Mouse (Mus musculus) thymus, adult 18-20 months (tissue): ENCODE results near the gene Rint1.

Experiments used
- DNase-seq, 2 experiments: peaks; one replicate each; pipeline ENCODE4 v3.0.0; 2022; ENCODE audit warnings: mixed read lengths in 2 of 2

Gene Rint1

DNA sequence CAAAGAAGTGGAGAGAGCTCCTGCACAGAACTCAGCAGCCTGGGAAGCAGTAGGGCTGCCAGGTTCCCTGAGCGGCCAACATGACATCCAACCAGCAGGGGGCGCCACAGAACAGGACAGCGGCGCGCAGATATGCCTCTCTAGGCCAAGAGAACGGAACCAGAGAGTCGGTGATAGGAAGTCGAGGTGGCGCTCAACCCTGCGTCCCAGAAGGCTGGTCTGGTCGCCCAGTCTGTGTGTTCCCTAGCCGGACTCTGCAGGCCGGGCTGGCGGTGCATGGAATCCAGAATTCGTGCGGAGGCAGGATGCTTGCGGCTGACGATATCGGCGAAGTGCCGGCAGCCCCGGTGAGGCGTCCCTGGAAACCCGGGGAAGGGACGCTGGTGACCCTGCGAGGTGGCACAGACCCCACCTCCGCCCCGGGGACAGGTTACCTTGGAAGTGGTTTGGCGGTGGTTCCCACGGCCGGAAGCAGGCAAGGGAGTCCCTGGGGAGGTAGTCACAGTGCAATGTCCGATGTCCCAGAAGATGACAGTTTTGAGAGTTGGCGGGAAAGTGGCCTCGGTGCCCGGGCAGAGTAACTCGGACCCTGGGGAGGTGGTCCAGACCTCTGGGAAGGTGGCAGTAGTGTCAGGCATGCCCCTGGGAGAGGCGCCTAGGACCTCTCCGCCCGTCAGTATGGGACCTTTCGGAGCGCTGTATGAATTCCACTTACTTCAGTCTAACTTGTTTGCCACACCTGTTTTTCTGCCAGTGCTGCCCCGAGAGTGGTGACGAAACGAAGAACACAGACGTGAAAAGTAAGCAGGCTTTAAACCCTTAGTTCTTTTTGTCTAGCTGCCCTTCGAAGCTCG is at the start of gene Rint1:
TSS of gene Rint1 (plus strand) at position 176 of the 854 bp plus-strand sequence.
- DNase-seq: peak; percentile 77 to 78

DNA sequence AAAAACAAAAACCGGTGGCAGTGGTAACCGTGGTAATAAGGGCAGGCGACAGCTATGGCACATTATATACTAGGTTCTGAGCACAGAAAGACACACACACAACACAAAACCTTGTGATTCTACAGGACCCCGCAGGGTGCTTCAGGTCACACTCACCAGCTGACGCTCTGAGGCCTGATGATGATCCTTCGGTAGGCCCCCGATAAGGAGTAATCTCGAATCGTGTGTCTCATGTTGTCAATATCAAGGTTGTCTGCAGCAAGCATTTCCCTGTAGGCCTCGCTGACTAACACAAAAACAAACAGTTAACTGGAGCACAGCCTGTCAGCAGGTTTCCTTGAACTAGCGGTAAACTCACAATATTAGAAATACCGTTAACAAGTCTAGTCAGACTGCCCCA is 44.2 kb upstream of the Rint1 start:
- no peak for DNase-seq

GRCm38 (mm10) chr5:23749882-23750281 is 37.6 kb upstream of the Rint1 start:
- DNase-seq: no peak

- no peak for DNase-seq
These were observed 31.9 kb upstream of the Rint1 start for GRCm38 (mm10) chr5:23755591-23755990.

DNA sequence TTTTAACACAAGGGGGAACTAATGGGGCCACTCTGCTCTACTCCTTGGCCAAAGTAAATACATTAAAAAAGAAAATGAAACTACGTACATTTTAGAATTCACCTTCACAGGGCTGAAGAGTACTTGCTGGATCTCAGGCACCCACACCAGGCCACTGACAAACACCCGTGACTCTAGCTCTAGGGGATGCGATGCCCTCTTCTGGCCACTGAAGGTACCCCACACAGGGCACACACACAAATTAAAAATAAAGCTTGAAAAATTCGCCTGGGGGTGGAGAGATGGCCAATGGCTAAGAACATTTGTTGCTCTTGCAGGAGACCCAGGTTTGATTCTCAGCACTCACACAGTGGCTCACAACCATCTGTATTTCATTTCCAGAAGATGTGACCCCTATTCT is 31.1 kb upstream of the Rint1 start:
- DNase-seq: no peak

GRCm38 (mm10) chr5:23758633-23759032 is 28.9 kb upstream of the Rint1 start:
- no peak for DNase-seq

DNA sequence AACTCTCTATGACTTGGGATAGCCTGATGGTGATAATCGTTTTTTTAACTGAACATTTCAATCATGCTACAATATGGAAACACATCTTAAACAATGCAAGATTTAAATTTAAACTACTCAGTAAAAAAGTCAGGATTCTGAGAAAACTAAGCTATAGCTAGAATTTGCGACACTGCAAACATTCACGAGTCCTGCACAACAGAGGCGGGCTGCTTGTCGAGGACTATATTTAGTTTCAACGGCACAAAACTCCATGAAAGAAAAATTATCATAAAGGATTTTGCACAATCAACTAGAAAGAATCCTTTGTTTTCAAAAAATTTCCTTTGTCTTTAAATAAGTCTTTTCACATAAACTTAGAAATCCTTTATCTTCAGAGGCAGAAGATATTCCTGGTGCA is 25.0 kb upstream of the Rint1 start:
- DNase-seq: no peak

GRCm38 (mm10) chr5:23764557-23764956 is 23.0 kb upstream of the Rint1 start:
- DNase-seq: no peak

DNA sequence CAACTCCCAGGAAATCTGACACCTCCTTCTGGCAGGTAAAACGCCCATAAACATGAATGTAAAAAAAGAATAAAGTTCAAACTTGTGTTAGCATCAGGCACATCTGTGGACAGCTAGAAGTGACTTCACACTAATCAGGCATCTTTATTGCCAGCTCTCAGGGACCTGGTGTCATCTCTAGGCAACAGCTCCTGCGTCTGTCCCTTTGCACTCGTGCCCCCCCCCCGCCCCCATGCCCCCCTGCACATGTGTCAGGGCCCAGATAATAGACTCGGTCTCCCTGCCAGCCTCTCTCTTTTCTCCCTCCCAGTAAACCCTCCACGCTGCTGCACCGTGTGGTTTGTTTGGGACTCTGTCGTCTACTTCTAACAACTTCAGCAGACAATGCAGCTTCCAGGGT is 16.4 kb upstream of the Rint1 start:
- DNase-seq: no peak

- no peak for DNase-seq
These were observed 13.3 kb upstream of the Rint1 start for GRCm38 (mm10) chr5:23774186-23774585.

DNA sequence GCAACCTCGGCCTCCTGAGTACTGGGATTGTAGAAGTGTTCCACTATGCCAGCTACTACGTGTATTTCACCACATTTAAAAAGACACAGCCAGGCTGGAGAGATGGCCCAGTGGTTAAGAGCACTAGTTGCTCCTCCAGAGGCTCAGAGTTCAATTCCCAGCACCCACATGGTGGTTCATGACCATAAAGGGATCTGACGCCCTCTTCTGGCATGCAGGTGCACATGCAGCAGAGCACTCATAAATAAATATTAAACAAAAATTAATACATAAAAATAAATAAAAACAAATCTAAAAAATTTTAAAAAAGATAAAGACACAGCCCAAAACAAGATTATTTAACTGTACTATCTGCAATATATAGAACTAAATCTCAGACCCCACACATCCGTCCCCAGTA is 7.0 kb upstream of the Rint1 start:
- no peak for DNase-seq

- DNase-seq: no peak
These were observed 6.3 kb upstream of the Rint1 start for GRCm38 (mm10) chr5:23781172-23781571.

DNA sequence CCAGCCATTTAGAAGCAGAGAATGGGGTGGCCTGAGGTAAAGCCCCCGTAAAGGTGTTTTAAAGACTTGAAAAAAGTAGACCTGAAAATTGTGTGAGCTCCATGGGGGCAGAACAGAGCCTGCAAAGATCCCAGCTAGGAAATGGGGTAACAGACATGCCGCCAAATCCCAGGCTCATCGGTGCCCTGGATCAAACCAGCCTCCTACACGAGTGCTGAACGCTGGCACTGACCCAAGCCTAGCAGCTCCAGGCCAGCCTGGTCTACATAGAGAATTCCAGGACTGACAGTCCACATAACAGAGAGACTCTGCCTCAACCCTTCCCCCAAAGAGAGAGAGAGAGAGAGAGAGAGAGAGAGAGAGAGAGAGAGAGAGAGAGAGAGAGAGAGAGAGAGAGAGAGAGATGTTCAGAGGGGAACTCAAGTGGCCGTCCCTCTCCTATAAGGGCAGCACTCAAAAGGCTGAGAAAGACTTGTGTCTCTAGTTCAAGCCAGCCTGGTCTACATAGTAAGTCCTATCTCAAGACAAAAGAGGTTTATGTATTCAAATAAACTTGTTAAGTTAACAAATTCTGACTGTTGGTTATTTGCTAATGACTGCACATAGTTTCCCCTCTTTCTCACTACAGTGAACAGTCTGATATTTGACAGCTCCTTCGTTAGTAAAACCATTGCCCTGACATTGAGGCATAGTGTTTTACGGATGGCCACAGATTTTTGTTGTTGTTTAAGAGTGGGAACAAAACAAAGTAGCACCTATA is 5.3 kb upstream of the Rint1 start:
- no peak for DNase-seq

DNA sequence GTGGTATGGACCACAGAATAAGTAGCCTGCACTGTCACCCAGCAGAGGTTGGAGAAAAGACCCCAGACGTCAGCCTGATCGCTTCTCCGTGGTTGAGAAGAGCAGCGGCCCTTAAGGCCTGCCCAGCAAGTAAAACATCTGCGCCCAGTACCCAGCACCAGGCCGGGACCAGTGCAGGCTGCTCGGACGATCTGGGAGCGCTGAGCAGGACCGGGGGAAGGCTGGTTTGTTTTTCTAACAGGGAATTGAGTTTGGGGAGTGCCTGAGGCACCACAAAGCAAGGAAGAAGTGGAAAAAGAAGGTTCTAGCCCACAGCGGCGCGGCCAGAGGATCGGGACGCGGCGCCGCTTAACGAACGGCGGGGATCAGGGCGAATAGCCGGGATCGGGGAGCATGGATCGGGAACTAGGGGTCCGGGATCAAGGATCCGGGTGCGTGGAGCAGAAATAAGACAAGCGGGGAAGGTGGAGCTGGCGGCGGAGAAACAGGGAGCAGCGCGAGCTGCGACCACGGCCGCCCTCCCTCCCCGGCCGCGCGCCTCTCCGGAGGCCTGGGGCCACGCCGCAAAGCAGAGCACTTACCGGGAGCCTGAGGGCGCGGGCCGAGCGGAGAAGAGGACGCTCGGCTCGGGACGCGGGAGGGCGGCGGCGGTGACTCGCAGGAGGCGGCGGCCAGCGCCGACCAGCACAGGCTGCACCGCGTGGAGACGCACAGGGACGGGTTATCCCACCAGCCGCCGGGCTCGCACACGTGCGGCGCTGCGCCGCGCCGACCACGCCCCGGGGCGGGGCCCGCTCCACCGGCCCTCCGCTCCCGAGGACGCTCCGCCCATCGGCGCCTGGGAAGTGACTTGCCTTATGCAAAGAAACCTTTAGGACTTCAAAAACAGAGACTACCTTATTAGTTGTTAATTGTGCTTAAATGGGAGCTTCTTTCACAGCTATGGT is 4.3 kb upstream of the Rint1 start, which contains the start of gene Pus7:
TSS of gene Pus7 (minus strand) at position 781 of the 947 bp plus-strand sequence.
- peak; percentile 61 to 67 for DNase-seq

GRCm38 (mm10) chr5:23788390-23788830 is 899 bp downstream of the Rint1 start:
- no peak for DNase-seq

GRCm38 (mm10) chr5:23789078-23789612 is 1.6 kb downstream of the Rint1 start:
- DNase-seq: no peak

DNA sequence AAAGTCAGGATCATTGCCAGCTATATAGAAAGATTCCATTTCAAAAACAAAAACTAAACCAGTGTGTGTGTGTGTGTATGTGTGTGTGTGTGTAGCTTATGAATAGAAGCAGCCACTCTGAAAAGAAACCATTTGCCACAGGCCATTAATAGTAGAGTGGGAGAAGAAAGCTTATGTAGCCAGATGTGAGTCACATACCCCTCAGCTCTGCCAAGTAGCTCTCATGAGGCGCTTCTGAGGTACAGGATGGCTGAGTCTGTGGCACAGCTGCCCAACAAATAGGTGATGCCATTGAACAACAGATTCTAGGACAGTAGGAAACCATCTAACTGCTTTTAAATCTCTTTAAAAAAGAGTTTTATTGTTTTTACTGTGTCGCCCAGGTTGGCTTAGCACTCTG is 5.2 kb downstream of the Rint1 start:
- DNase-seq: no peak

- DNase-seq: no peak
These were observed 27.3 kb downstream of the Rint1 start for GRCm38 (mm10) chr5:23814841-23815240.

DNA sequence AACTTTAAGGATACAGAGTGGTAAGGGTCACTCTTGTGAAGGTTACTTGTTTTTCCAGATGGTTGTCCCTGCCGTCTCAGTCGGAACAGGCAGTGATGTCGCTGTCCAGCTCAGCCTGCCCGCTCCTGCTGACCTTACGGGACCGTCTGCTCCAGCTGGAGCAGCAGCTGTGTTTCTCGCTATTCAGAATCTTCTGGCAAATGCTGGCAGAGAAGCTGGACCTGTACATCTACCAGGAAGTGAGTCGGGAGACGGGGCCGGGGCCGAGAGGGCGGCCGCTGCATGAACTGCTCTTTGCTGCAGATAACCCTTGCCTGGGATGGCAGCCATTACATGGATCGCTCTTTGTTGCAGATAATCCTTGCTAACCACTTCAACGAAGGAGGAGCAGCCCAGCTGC is 29.2 kb downstream of the Rint1 start:
- DNase-seq: no peak

DNA sequence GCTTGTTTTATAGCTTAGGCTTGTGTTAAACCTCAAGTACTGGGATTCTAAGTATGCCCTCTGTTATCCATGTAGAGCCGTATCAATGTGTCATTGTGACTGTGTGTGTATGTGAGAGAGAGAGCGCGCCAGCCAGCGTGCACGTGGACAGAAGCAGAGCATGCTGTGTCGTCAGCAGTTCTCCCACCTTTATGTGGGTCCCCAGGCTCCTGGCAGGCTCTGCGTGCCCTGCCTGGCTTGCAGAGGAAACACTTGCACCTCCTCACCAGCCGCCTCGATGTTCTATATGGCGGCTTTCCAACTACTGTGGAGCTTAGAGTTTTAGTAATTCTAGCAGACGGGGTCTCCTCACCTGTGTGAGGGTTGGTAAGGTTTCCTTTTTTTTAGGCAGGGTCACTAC is 34.8 kb downstream of the Rint1 start:
- DNase-seq: no peak

DNA sequence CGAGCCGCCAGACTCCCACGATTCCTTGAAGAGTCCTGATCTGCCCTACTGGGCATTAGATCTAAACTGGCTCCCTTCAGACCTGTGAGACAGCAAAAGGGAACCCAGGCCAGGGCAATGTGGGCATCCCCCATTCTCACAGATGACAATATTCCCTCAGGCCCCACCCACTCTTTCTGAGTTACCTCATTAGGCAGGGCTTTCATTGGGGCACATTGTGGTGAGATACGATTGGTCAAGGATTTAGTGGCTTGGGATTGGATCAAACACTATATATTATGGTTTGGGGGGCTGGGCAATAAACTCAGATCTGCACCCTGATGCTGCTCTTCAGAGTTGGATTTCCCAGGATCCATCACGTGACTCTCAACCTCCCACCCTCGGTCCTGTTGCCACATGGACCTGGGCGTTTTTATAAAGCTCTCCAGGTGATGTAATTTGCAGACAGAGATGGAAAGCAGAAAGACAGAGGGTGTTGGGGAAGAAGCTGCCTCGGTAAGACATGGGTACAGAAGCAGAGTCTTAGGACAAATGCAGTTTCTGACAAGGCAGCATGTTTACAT is 36.7 kb downstream of the Rint1 start:
- DNase-seq: no peak
